Mouse (Mus musculus): Measurements from ENCODE around the gene Slc50a1.

The Slc50a1 gene

DNA sequence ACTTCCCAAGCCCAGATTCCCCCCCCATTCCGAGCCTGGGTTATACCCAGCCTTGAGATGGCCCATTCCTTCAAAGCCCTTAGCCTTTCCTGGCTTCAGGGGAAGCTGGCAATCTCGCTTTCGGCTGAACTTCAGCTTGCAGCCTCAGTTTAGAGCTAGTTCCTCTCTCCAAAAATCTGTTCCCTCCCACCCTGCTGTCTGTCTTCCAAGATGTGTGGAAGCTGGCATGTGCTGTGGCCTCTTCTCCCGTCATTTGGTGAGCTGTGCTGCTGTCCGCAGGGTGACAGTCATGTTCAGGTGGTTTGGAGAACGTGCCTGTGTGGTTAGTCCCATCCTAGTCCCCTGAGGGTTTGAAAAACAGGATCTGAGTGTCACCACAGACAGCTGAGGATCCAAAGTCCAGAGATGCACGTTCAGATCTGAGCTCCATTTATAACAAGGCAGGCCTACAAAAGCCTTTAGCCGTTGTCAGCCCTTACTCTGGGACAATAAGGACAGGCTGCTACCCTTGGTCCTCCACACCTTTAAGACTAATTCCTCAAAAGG, 25.4 kb upstream of the Slc50a1 start:
- no peak for DNase-seq (ENCODE audit: low spot score in 2 of 2)

DNA sequence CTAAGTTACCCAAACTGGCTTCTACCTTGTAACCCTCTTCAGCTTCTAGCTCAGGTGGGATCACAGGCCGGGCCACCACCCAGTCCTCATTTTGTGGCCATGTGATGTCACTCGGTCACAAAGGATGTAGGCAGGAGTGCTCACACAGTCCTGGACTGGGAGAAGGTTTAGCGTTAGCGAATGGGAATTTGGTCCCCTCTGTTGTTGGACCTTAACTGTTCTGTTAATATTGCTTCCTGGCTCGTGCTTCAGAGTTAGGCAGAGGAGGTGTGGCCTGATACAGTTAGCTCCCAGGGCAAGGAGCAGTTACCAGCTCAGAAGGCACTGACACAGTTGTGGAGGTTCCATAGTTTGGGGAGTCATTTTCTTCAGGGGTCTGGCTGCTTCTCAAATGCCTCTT, 23.8 kb upstream of the Slc50a1 start:
- DNase-seq (ENCODE audit: low spot score in 2 of 2): no peak

GRCm38 (mm10) chr3:89293247-89293918, 23.0 kb upstream of the Slc50a1 start:
- DNase-seq (ENCODE audit: low spot score in 2 of 2): no peak

GRCm38 (mm10) chr3:89292303-89292702, 21.9 kb upstream of the Slc50a1 start:
- no peak for DNase-seq (ENCODE audit: low spot score in 2 of 2)

DNA sequence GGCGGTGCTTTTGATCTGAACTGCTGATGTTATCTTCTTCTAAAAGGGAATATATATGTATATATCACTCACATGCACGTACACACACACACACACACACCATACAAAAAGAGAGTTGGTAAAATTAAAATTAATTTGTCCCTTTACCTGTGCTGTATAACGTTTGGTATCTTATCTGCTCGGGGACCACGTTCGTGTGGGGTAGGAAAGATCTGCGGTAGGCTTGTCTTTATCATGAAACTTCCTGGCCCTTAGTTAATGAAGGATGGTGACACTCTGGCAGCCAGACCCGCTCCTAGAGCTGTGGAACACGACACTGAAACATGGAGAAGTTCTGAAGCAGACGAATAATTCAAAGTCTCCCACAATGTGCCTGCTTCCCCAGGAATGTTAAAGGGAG, 21.5 kb upstream of the Slc50a1 start:
- no peak for DNase-seq (ENCODE audit: low spot score in 2 of 2)

DNA sequence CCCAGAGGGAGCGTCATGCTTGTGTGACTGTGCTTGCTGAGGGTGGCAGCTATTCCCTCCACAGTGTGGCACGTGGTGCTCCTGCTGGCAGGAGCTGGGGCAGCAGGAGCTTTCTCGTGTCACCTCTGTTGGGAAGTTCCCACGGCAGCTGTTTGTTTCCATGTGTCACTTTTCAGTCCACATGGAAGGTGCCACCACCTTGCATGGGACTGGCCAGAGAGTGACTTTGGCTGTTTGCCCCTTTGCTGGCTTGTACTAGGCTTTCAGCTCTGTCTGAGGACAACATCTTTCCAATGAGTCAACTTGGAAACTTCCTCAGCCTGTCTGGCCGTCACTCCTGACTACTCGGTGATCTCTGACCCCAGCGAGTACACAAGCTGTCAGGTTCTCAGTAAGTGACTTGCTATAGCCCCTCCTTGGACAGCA, 18.1 kb upstream of the Slc50a1 start:
- DNase-seq (ENCODE audit: low spot score in 2 of 2): no peak

DNA sequence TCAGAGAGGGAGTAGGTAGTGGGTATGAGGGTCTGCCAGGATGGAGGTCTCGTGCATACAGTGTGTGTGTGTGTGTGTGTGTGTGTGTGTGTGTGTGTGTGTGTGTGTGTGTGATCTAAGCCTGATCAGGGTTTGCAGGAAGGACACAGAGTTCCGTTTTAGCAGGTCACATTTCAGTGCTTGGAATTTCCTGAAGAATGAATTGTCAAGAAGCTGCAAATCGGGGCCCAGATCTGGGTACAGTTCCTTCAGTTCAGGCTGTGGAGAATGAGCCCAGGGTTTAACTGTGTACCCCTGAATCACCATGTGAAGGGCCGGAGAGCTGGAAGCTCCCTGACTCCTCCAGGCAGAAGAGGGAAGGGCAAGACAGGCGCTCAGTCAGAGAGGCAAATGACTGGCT, 16.9 kb upstream of the Slc50a1 start:
- DNase-seq (ENCODE audit: low spot score in 2 of 2): no peak

DNA sequence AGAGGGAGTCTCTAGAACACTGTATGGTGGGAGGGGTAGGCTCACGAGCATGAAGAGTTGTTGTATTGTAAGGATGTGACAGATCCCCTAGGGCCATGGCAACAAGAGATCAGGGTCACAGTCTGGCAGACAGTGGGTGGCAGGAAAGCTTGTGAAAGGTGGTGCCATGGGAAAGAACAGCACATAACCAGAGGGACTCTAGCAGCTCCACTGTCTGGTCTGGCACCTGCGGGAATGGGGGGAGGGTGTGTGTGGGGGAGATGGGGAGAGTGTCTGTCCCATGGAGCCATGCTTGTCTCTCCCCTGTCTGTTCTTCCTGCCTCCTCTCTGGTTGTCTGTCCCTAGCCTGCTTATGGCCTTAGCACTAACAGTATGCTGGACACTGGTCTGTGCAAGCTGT, 15.2 kb upstream of the Slc50a1 start:
- no peak for DNase-seq (ENCODE audit: low spot score in 2 of 2)

- no peak for DNase-seq (ENCODE audit: low spot score in 2 of 2)
These were observed 13.9 kb upstream of the Slc50a1 start for GRCm38 (mm10) chr3:89284261-89284660.

- DNase-seq (ENCODE audit: low spot score in 2 of 2): no peak
These were observed 11.9 kb upstream of the Slc50a1 start for GRCm38 (mm10) chr3:89282291-89282643.

GRCm38 (mm10) chr3:89281579-89282290, 11.4 kb upstream of the Slc50a1 start:
- peak; percentile 74 to 92 for DNase-seq (ENCODE audit: low spot score in 2 of 2)

DNA sequence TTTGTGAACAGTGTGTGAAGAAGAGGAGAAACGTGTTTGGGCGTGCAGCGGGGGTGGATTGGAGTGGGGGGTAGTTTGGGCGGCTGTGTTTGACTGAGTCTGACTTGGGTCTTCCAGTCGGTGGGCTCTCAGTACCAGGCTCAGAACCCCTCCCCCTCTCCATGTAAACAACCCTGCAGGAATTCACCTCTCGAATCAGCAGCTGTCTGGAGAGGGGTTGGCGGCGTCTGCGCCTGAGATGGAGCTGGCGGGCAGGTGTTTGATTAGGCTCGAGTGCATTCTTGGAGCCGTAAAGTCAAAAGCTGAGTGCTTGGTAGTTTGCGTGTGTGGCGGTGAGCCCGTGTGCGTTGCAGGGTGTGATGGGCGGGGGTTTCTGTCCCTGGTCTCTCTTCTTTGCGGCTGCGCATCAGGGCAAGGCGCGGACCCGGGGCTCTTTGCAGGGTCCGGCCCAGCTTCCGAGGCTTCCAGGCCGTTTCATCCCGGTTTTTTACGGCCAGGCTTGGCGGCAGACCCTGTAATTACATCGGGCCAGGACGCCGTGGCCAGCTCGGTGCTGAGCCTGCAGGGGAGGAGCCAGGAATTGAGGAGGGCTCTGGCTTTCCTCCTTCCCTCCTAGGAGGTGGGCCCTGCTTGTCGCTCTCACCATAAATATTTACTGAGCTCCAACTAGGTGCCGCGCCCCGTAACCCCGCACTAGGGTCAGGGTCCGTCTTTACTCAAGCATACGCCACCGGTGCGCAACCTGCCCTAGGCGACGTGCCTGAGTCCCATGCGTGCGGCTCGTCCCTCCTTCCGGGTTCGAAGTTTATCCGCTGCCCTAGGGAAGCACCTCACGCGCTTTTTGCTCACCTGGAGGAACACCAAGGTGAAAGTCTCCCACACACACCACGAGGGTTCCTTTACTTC, 10.5 kb upstream of the Slc50a1 start, which contains the start of gene Efna1:
TSS of gene Efna1 (minus strand) at position 537 of the 906 bp plus-strand sequence.
- no peak for DNase-seq (ENCODE audit: low spot score in 2 of 2)

GRCm38 (mm10) chr3:89280050-89280605, 9.8 kb upstream of the Slc50a1 start:
- no peak for DNase-seq (ENCODE audit: low spot score in 2 of 2)

DNA sequence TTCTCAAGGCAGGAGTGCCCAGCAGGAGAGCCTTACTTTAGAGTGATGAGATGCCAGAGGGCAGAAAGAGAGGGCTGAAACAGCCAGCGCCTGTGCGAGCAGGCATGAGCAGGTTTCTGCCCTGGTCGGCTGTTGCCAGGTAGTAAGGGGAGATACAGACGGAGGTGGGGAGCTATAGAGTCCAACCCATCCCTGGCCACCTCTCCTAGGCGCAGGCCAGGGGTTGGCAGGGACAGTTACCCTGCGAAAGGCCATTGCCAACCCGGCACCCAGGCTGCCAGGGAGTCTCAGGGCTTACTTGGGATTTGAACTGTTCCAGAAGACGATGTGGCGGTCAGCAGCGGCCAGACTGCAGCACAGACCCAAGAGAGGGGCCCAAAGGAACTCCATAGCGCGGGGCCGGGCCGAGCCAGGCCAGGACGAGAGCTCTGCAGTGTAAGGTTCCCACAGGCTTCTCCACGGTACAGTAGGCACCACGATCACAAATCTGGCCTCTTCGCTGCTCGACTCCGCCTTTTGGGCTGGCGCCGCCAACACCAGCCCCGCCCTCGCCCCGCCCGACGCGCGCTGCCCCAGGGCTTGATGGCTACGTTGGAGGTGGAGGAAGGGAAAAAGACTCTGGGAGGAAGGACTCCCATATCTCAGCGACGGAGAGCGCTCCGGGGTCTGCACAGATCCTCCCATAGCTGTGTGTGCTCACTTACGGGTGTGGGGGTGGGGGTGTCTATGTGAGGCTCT, 9.0 kb upstream of the Slc50a1 start:
- DNase-seq (ENCODE audit: low spot score in 2 of 2): peak in 1 of 2 experiments; percentile 53

DNA sequence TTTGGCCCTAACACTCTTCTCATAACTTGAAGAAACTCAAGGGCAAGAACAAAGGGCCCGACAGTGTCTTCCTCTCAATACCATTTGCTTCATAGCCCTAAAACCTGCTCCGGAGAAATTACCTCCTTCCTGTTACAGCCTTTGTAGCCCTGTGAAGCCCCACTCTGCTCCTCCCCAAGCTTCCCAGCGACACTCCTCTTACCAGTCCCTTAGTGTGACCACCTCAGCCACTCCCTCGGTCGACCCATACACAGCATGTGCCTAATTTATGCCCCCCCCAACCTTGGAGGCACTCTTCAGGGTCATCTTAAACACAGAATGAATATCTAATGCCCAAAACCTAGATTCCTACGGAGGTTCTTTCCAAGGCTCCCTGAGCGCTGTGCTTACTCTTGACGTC, 8.3 kb upstream of the Slc50a1 start:
- DNase-seq (ENCODE audit: low spot score in 2 of 2): no peak

DNA sequence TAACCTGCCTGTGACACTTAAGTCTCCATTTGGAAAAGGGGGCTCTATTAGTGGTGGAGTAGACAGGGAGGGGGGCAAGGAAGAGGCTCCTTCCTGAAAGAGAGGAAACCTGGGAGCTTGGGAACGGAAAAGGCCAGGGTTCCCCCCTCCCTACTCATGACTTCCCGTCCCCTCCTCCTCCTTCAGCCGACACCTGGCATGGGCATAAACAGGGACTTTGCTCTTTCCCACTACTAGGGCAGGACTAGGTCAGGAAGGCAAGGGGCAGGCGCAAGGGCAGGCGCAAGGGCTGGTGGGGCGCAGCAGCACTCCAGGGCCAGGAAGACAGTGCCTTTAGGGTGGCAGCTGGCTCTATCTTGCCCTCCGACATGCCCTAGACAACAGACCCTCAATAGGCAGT, 7.7 kb upstream of the Slc50a1 start:
- DNase-seq (ENCODE audit: low spot score in 2 of 2): no peak

GRCm38 (mm10) chr3:89277281-89278021, 7.1 kb upstream of the Slc50a1 start:
- no peak for DNase-seq (ENCODE audit: low spot score in 2 of 2)

DNA sequence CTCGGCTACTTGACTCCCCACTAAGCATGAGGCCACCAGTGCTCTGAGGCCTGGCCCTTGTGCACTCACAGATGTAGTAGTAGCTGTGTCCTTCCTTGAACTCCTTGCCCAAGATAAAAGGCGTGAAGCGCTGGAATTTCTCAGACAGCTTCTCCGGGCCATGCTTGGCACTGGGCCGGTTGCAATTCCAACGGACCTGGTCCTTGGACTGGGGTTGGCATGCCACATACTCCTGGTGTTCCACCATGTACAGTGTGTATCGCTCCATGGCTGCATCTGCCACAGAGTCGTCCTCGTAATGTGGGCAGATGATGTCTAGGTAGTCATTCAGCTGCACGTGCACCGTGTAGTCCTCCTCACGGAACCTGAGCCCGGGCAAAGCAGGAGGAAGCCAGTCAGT, 5.7 kb upstream of the Slc50a1 start:
- DNase-seq (ENCODE audit: low spot score in 2 of 2): no peak

DNA sequence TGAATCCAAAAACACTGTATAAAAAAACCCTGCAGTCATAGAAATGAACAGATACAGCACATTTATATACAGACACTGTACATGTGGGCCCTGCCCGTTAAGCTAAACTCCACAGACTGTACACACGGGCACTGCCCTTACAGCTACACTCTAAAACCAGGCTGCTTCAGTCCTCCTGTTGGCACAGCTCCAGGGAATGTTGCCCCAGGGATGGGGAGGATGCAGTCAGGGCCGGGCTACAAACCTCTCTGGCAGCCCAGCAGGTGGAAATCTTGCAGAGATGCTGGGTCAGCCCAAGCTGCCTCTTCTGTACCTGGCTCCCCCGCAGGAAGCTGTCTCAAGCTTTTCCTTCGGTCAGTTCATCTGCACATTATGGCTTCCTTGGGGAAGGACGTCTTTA, 1.4 kb upstream of the Slc50a1 start:
- no peak for DNase-seq (ENCODE audit: low spot score in 2 of 2)

DNA sequence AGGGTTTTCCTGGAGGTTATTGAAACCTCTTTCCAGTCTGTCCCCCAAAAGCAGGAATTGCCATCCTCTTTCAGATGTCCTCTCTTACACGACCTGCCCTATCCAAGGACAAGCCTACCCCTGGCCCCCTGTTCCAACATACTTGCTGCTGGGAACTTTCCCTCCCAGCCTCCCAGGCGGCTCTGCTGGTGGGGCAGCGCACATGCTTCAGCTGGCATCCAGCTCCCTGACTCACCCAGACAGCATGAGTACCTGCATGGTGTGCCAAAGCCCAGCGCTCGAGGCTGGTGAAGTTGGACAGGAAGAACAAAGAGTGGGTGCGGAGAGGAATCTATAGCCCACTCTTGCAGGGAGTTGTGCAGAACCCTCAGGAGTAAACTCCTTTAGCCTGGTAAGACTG, 521 bp upstream of the Slc50a1 start:
- no peak for DNase-seq (ENCODE audit: low spot score in 2 of 2)
